ENCODE assay signal across 9 mouse cellular contexts in the genomic region with DNA sequence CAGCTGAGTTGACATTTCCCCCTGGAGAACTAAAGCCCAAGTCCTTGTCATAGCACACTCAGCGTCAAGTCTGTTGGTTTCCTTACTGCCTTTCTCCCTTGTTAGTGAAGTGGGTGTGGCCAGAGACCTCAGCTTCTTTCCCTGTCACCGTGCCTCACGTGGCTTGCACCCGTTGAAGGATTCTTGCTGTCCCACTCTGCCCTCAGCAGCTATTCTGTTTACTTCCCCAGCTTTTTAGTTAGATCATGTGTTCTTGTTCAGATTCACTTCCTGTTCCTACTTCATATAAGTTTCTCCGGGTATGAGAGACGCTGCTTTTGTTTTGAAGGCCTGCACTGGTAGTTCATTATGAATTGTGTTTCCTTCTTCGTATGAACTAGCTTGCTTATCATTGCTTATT.
DNase-seq lines count a peak whose midpoint lies in the region; TF ChIP-seq lines count a peak whose summit lies in the region.
"Had no signal": no experiment of that assay in that cellular context is flagged by ENCODE, and none has a peak within 500 bp of the region (broad histone marks: within the 10 kb centered on the region; RNA-seq: fewer than 3 reads in every experiment).

No protein-coding gene starts in this region.

- intact Hi-C loops in left cerebral cortex, adult 2 months (cut with DNase I), result no loop called here

- no peak overlapping the region for H3K27ac ChIP-seq in left cerebral cortex, adult 2 months

- peak; percentile 23 for DNase-seq in adrenal gland, adult 2 months
- no peak for DNase-seq in adrenal gland, postnatal 4 days (ENCODE audit: low spot score in 2 of 2)
- DNase-seq in right cerebral cortex, postnatal 25 days, result peak; percentile 6
- no peak for DNase-seq in right cerebral cortex, postnatal 36 days (ENCODE audit: low spot score in 2 of 2)
- DNase-seq in lung, postnatal 25 days (ENCODE audit: low spot score), result peak; percentile 56
- peak; percentile 25 for DNase-seq in thymus, postnatal 25 days
- DNase-seq in left cerebral cortex, adult 2 months (ENCODE audit: extremely low spot score in 1 of 2, low spot score in 2 of 2), result no peak
- DNase-seq in Muller cell, postnatal 12 days (ENCODE audit: inconsistent ontology term), result no peak
- DNase-seq: lung, embryonic 14.5 days had no signal

- TF ChIP-seq CTCF in left cerebral cortex, adult 2 months (IDR thresholded peaks at IDR 0.05), result no peak

- no peak overlapping the region for H3K4me3 ChIP-seq in left cerebral cortex, adult 2 months

Comparison
In these comparisons a context has a peak if more than half of its experiments do, and no peak if none do; other contexts are left out.
1. DNase-seq: peak in adrenal gland, adult 2 months (single experiment), right cerebral cortex, postnatal 25 days (single experiment), lung, postnatal 25 days (single experiment) and thymus, postnatal 25 days (single experiment); none in adrenal gland, postnatal 4 days (0 of 2), right cerebral cortex, postnatal 36 days (0 of 2), left cerebral cortex, adult 2 months (0 of 2) and Muller cell, postnatal 12 days (single experiment).